ENCODE assay signal across 7 mouse cellular contexts in the genomic region with DNA sequence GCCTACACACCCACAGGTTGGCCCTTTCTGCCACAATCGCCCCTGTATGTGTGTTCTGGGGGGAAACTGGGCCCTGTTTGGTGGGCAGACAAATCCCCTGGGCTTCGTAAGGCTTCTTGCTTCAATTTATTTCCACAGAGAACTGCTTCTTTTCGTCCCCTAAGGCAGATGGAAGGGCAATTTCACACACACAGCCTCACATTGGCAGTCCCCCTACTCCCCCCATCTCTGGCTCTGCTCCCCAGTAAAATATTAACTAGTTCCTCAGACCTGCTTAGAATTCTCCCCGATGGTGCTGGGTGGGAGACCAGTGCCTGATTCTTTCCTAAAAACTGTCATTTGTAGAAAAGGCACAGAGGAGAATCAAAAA. TPM values are rescaled to one million over a fixed set of nuclear protein-coding genes. Genes with fewer than 3 reads are reported as not detected.
A peak's percentile ranks its signal among the peaks of the same experiment; 100 is the strongest.
DNase-seq lines count a peak whose midpoint lies in the region; ATAC-seq and TF ChIP-seq lines count a peak whose summit lies in the region.

No protein-coding gene starts in this region.

- peaks cover 81% of the 10 kb centered on the region for H3K4me1 ChIP-seq in forebrain, postnatal 0 days (ENCODE audit: insufficient read depth)
- H3K4me1 ChIP-seq in limb, embryonic 14.5 days (ENCODE audit: control insufficient read depth, insufficient read depth, low read length) = peaks cover 77% of the 10 kb centered on the region

- peak overlapping the region; percentile 59 for H3K9ac ChIP-seq in forebrain, postnatal 0 days
- H3K9ac ChIP-seq in limb, embryonic 14.5 days (ENCODE audit: low read depth, low read length, severe bottlenecking) = peak overlapping the region; percentile 59; the same call in 1 of the 2 replicates

- no peak for TF ChIP-seq POLR2A in limb, embryonic 14.5 days (IDR thresholded peaks at IDR 0.05; ENCODE audit: borderline replicate concordance, extremely low read depth, insufficient read depth, insufficient read length)

- H3K27me3 ChIP-seq in forebrain, postnatal 0 days (ENCODE audit: insufficient read depth, low read length) = no peaks in the 10 kb centered on the region
- H3K27me3 ChIP-seq in limb, embryonic 14.5 days (ENCODE audit: control insufficient read depth, insufficient read depth, low read length) = no peaks in the 10 kb centered on the region

- H3K4me2 ChIP-seq in forebrain, postnatal 0 days (ENCODE audit: low read depth) = no peak overlapping the region
- 0 out of 2 replicates have a peak overlapping the region, but pooled peaks have one; percentile 8 for H3K4me2 ChIP-seq in limb, embryonic 14.5 days (replicated peaks; ENCODE audit: low read depth, low read length, severe bottlenecking)

- H3K27ac ChIP-seq in forebrain, postnatal 0 days (ENCODE audit: low read depth, low read length) = peak overlapping the region; percentile 100
- peak overlapping the region; percentile 99 for H3K27ac ChIP-seq in limb, embryonic 14.5 days (replicated peaks; ENCODE audit: low read depth, low read length)

- no peak for TF ChIP-seq CTCF in forebrain, postnatal 0 days (IDR thresholded peaks at IDR 0.05; ENCODE audit: low read depth)

- H3K9me3 ChIP-seq in forebrain, postnatal 0 days (ENCODE audit: low read length) = no peaks in the 10 kb centered on the region
- no peaks in the 10 kb centered on the region for H3K9me3 ChIP-seq in limb, embryonic 14.5 days (ENCODE audit: control insufficient read depth, low read length)

- no peaks in the 10 kb centered on the region for H3K36me3 ChIP-seq in forebrain, postnatal 0 days (ENCODE audit: insufficient read depth)
- no peaks in the 10 kb centered on the region for H3K36me3 ChIP-seq in limb, embryonic 14.5 days (ENCODE audit: control insufficient read depth, insufficient read depth, low read length)

- 8% methylated on average over 4 of the region's 4 CpGs for WGBS in forebrain, postnatal 0 days
- 11% methylated on average over 4 of the region's 4 CpGs for WGBS in limb, embryonic 14.5 days

- peak; percentile 22 for DNase-seq in right cerebral cortex, postnatal 4 days
- DNase-seq in right cerebral cortex, postnatal 14 days = no peak
- DNase-seq in forebrain, postnatal 0 days = no peak
- DNase-seq in limb, embryonic 14.5 days (ENCODE audit: low spot score) = peak; percentile 35
- peak; percentile 73 for DNase-seq in yolk sac, embryonic 10.5 days (ENCODE audit: low spot score)
- no peak for DNase-seq in retina, embryonic 14.5 days (ENCODE audit: low spot score)

- H3K4me3 ChIP-seq in forebrain, postnatal 0 days (ENCODE audit: low read depth, low read length) = no peak overlapping the region
- H3K4me3 ChIP-seq in limb, embryonic 14.5 days (replicated peaks; ENCODE audit: low read length) = no peak overlapping the region

- ATAC-seq in forebrain, postnatal 0 days = peak; percentile 2; the same call in 1 of the 2 replicates
- ATAC-seq in limb, embryonic 14.5 days (ENCODE audit: low FRiP score, low read depth) = no peak
- ATAC-seq in inflammation-experienced regulatory T-cells, adult 6 months = no peak

RNA-seq across cellular contexts. Expression of a gene that starts 12.9 kb away (rescaled TPM):
- total RNA-seq in forebrain, postnatal 0 days (2014; rRNA removed) = 51.4 and 63.5 TPM in 2 replicates
- polyA plus RNA-seq in forebrain, postnatal 0 days (2015; fragmentation: Nextera tagmentation; extraction: Ambion mirVana) = 37.7 and 45.7 TPM in 2 replicates
- 47.6 and 49.5 TPM in 2 replicates for polyA plus RNA-seq in limb, embryonic 14.5 days (2012; rRNA removed)
- 30.2 and 39.8 TPM in 2 replicates for polyA plus RNA-seq in limb, embryonic 14.5 days (2014; fragmentation: Nextera tagmentation; extraction: Ambion mirVana)
- 10 to 100 TPM; 43.3 to 65.6 (median 61.9) TPM for polyA plus RNA-seq in inflammation-experienced regulatory T-cells, adult 6 months (2017; shearing (Covaris generic))

Comparison
In these comparisons a context has a peak if more than half of its experiments do, and no peak if none do; other contexts are left out.
1. DNase-seq: peak in right cerebral cortex, postnatal 4 days (single experiment), limb, embryonic 14.5 days (single experiment) and yolk sac, embryonic 10.5 days (single experiment); none in right cerebral cortex, postnatal 14 days (single experiment), forebrain, postnatal 0 days (single experiment) and retina, embryonic 14.5 days (single experiment).